20 mouse cellular contexts compared by ENCODE assay signal in genomic region chr2:170223872-170224271, GRCm38 (mm10).
A peak's percentile ranks its signal among the peaks of the same experiment; 100 is the strongest.
DNase-seq lines count a peak whose midpoint lies in the region; ATAC-seq and TF ChIP-seq lines count a peak whose summit lies in the region.
"Had no signal": no experiment of that assay in that cellular context is flagged by ENCODE, and none has a peak within 500 bp of the region (broad histone marks: within the 10 kb centered on the region; RNA-seq: fewer than 3 reads in every experiment).

No protein-coding gene starts in this region.

- no peaks in the 10 kb centered on the region for H3K27me3 ChIP-seq in heart, embryonic 13.5 days (replicated peaks)
- H3K27me3 ChIP-seq in midbrain, embryonic 12.5 days = no peaks in the 10 kb centered on the region
- no peaks in the 10 kb centered on the region for H3K27me3 ChIP-seq in midbrain, postnatal 0 days (ENCODE audit: insufficient read depth, low read length)
- H3K27me3 ChIP-seq: hindbrain, embryonic 13.5 days; Patski had no signal

- no peak overlapping the region for H3K4me2 ChIP-seq in heart, embryonic 13.5 days
- H3K4me2 ChIP-seq in midbrain, embryonic 12.5 days (replicated peaks) = no peak overlapping the region
- no peak overlapping the region for H3K4me2 ChIP-seq in midbrain, postnatal 0 days (ENCODE audit: low read depth, low read length, poor library complexity, severe bottlenecking)

- no peak for TF ChIP-seq CTCF in midbrain, postnatal 0 days (IDR thresholded peaks at IDR 0.05)

- no peak for DNase-seq in heart, postnatal 36 days
- DNase-seq in midbrain, postnatal 0 days (ENCODE audit: low spot score) = no peak
- no peak for DNase-seq in adrenal gland, adult 18-20 months (ENCODE audit: low spot score in 2 of 2)
- DNase-seq: adrenal gland, postnatal 14 days; cerebellum, adult 11-12 months; cerebellum, postnatal 14 days; embryo, embryonic 11 days; kidney, adult 2 months; kidney, postnatal 10 days; lung, embryonic 14.5 days had no signal

- peaks cover 48% of the 10 kb centered on the region for H3K4me1 ChIP-seq in heart, embryonic 13.5 days
- peaks cover 44% of the 10 kb centered on the region for H3K4me1 ChIP-seq in midbrain, embryonic 12.5 days
- H3K4me1 ChIP-seq in midbrain, postnatal 0 days (ENCODE audit: insufficient read depth, low read length) = 0 out of 2 replicates have a peak, but pooled peaks cover 6% of the 10 kb centered on the region

- H3K4me3 ChIP-seq in heart, embryonic 13.5 days = no peak overlapping the region
- H3K4me3 ChIP-seq in midbrain, embryonic 12.5 days = no peak overlapping the region
- H3K4me3 ChIP-seq in midbrain, postnatal 0 days (ENCODE audit: low read depth, low read length) = no peak overlapping the region
- H3K4me3 ChIP-seq: hindbrain, embryonic 13.5 days; limb, embryonic 15.5 days had no signal

- no peaks in the 10 kb centered on the region for H3K36me3 ChIP-seq in heart, embryonic 13.5 days
- H3K36me3 ChIP-seq in midbrain, embryonic 12.5 days = no peaks in the 10 kb centered on the region
- H3K36me3 ChIP-seq in midbrain, postnatal 0 days (ENCODE audit: insufficient read depth, low read length) = no peaks in the 10 kb centered on the region
- H3K36me3 ChIP-seq: hindbrain, embryonic 13.5 days; limb, embryonic 15.5 days had no signal

- H3K9me3 ChIP-seq in heart, embryonic 13.5 days = no peaks in the 10 kb centered on the region
- 0 out of 2 replicates have a peak, but pooled peaks cover 4% of the 10 kb centered on the region for H3K9me3 ChIP-seq in midbrain, embryonic 12.5 days
- no peaks in the 10 kb centered on the region for H3K9me3 ChIP-seq in midbrain, postnatal 0 days (ENCODE audit: low read length)
- H3K9me3 ChIP-seq: hindbrain, embryonic 13.5 days; limb, embryonic 15.5 days had no signal

- no peak overlapping the region for H3K9ac ChIP-seq in heart, embryonic 13.5 days
- no peak overlapping the region for H3K9ac ChIP-seq in midbrain, embryonic 12.5 days (replicated peaks)
- no peak overlapping the region for H3K9ac ChIP-seq in midbrain, postnatal 0 days (replicated peaks; ENCODE audit: low read length, poor library complexity, severe bottlenecking)
- H3K9ac ChIP-seq: limb, embryonic 15.5 days had no signal

- no peak for ATAC-seq in heart, embryonic 13.5 days (ENCODE audit: extremely low read depth, insufficient number of reproducible peaks, low FRiP score, low TSS enrichment)
- ATAC-seq in midbrain, embryonic 12.5 days (ENCODE audit: low FRiP score, low read depth) = no peak
- no peak for ATAC-seq in midbrain, postnatal 0 days (ENCODE audit: low FRiP score)
- peak; percentile 70 for ATAC-seq in granulocyte monocyte progenitor cell, adult 5-6 weeks (replicated peaks; ENCODE audit: poor library complexity, severe bottlenecking)
- no peak for ATAC-seq in erythroblast, adult 5-6 weeks (replicated peaks; ENCODE audit: low FRiP score, poor library complexity, severe bottlenecking)
- ATAC-seq: CD4-positive, CD25-positive, alpha-beta regulatory T cell, adult 4 months; inflammation-experienced regulatory T-cells, adult 6 months; Patski had no signal

- intact Hi-C loops in heart, postnatal 36 days (cut with DNase I) = loop anchor here (5.0 kb wide), 1 partner anchor 43 kb away; no protein-coding TSS in a partner anchor

- 76% methylated on average over 7 of the region's 7 CpGs for WGBS in heart, embryonic 13.5 days
- WGBS in midbrain, embryonic 12.5 days = 81% methylated on average over 7 of the region's 7 CpGs
- WGBS in midbrain, postnatal 0 days = 87% methylated on average over 7 of the region's 7 CpGs

- H3K27ac ChIP-seq in heart, embryonic 13.5 days (replicated peaks) = peak overlapping the region; percentile 86
- peak overlapping the region; percentile 12; the same call in 1 of the 2 replicates for H3K27ac ChIP-seq in midbrain, embryonic 12.5 days (replicated peaks)
- no peak overlapping the region for H3K27ac ChIP-seq in midbrain, postnatal 0 days (ENCODE audit: low read depth, low read length)
- H3K27ac ChIP-seq: limb, embryonic 15.5 days; stomach, postnatal 0 days had no signal
